Mouse (Mus musculus): ENCODE data around the gene Sv2c. TPM values are rescaled to one million over a fixed set of nuclear protein-coding genes. Genes with fewer than 3 reads are reported as not detected.
A peak's percentile ranks its signal among the peaks of the same experiment; 100 is the strongest.
"Not testable (repeated sequence)": the region's sequence is repeated elsewhere in the genome, so short reads cannot be mapped to it uniquely, and the experiment has no call there.

Sv2c gene
- polyA plus RNA-seq, 1 experiment from 2014 or later, result 1.8 TPM

DNA sequence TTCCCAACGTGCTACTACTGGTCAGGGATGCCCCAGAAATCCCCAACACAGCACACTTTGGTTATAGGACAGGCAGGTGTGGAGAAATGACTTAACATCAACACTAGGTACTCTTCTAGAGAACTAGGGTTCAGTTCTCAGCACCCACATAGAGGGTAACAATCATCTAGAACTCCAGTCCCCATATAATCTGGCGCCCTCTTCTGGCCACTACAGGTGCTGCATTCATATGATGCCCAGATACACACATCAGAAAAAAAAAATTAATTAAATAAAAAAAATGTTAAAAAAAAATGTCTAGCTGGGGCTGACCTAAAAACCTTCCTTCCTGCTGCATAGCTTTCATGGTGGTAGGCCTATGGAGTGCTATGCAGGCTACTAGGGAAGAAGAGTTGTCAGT lies 135.1 kb downstream of the Sv2c start:
- no peak overlapping the region for H3K27ac ChIP-seq (ENCODE audit: low read depth, low read length)
- 53% methylated on average over 2 of the region's 2 CpGs for WGBS
- no peaks in the 10 kb centered on the region for H3K27me3 ChIP-seq (replicated peaks; ENCODE audit: control insufficient read depth, insufficient read depth, low read length)
- H3K9me3 ChIP-seq (replicated peaks; ENCODE audit: control insufficient read depth, low read length), result no peaks in the 10 kb centered on the region
- H3K4me1 ChIP-seq (ENCODE audit: control insufficient read depth, insufficient read depth, low read length), result peaks cover 7% of the 10 kb centered on the region
- ATAC-seq, result no peak
- no peaks in the 10 kb centered on the region for H3K36me3 ChIP-seq (ENCODE audit: control insufficient read depth, insufficient read depth, low read length)
- no peak overlapping the region for H3K9ac ChIP-seq (ENCODE audit: low read length)
- H3K4me3 ChIP-seq (ENCODE audit: low read depth, low read length), result no peak overlapping the region
- H3K4me2 ChIP-seq (ENCODE audit: low read length), result no peak overlapping the region
- no peak for DNase-seq (ENCODE audit: low spot score)

DNA sequence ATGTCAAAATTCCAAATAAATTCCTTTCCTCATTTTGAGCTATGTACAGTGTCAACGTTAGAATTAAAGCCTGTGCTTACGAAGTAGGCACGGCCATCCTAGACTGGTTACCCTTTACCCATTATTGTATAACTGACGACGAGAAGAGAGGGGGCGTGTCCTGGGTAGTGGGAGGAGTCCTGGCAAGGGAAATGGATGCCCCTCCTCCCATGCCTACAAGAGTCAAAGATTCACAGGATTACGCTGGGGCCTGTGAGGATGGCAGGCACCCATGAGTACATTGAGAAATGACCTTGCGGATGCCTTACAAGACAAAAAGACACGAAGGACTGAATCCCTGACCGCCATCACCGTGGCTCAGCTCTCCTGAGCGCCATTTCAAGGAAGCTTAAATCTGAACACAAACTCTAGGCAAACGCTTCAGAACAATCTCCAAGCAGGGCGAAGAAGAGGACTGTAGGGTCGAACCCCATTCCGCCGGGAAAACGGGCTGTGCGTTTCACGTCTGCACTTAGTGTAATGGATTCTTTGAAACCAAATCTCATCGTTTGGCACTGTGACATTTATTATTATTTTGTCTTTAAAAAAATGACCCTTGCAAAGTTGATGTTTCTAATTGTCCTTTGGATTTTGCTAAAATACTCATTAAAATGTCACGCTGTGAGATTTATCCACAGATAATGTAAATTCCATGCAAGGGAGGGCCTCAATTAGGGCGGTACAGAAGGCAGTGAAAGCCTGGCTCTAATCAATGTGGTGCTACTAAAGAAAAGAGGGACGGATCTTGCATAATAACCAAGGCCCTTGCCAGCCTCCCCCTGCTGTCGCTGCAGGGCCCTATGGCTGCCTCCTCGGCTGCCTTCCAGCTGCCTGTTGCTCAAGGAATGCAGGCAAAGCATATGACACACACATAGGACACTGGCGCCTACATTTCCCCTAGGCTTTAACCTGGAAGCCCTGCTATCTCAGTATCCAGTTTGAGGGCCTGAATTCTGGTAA lies 137.4 kb downstream of the Sv2c start:
- 18% methylated on average over 27 of the region's 27 CpGs for WGBS
- Histone ChIP-seq H3K27me3 (replicated peaks; ENCODE audit: control insufficient read depth, insufficient read depth, low read length) (no peaks in the 10 kb centered on the region), H3K9ac (ENCODE audit: low read length) (no peak overlapping the region), H3K4me3 (ENCODE audit: low read depth, low read length) (no peak overlapping the region), H3K4me1 (ENCODE audit: control insufficient read depth, insufficient read depth, low read length) (peaks cover 7% of the 10 kb centered on the region), H3K9me3 (replicated peaks; ENCODE audit: control insufficient read depth, low read length) (no peaks in the 10 kb centered on the region), H3K27ac (ENCODE audit: low read depth, low read length) (no peak overlapping the region), H3K36me3 (ENCODE audit: control insufficient read depth, insufficient read depth, low read length) (no peaks in the 10 kb centered on the region), H3K4me2 (ENCODE audit: low read length) (peak overlapping the region; percentile 18; the same call in 1 of the 2 replicates)
- ATAC-seq (peak; percentile 96), DNase-seq (ENCODE audit: low spot score) (peak; percentile 95)

DNA sequence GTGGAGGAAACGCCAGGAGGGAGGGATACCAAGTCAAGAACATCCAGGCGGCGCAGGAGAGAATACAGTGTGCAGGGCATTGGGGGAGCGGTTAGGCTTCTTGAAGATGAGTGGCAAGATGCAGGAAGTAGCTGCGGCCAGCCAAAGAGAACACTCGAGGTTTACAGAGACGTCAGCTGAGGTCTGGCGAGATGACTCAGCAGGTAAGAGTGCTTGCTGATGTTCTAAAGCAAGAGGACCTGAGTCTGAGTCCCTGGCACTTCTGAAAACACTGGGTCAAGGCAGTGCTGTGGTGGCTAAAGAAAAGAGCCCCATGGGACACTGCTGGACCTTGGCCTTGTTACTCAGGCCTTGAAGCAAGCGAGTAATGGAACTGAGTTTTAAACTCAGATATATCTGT lies 144.2 kb downstream of the Sv2c start:
- 92% methylated on average over 9 of the region's 9 CpGs for WGBS
- H3K4me3 ChIP-seq (ENCODE audit: low read depth, low read length), result no peak overlapping the region
- H3K9me3 ChIP-seq (replicated peaks; ENCODE audit: control insufficient read depth, low read length), result no peaks in the 10 kb centered on the region
- no peaks in the 10 kb centered on the region for H3K4me1 ChIP-seq (ENCODE audit: control insufficient read depth, insufficient read depth, low read length)
- H3K9ac ChIP-seq (ENCODE audit: low read length), result no peak overlapping the region
- no peak overlapping the region for H3K4me2 ChIP-seq (ENCODE audit: low read length)
- no peak for DNase-seq (ENCODE audit: low spot score)
- H3K27me3 ChIP-seq (replicated peaks; ENCODE audit: control insufficient read depth, insufficient read depth, low read length), result no peaks in the 10 kb centered on the region
- no peak for ATAC-seq
- H3K36me3 ChIP-seq (ENCODE audit: control insufficient read depth, insufficient read depth, low read length), result no peaks in the 10 kb centered on the region
- no peak overlapping the region for H3K27ac ChIP-seq (ENCODE audit: low read depth, low read length)

- DNase-seq (ENCODE audit: low spot score), result no peak
- no peaks in the 10 kb centered on the region for H3K4me1 ChIP-seq (ENCODE audit: control insufficient read depth, insufficient read depth, low read length)
- no peak overlapping the region for H3K4me3 ChIP-seq (ENCODE audit: low read depth, low read length)
- no peaks in the 10 kb centered on the region for H3K9me3 ChIP-seq (replicated peaks; ENCODE audit: control insufficient read depth, low read length)
- no peak for ATAC-seq
- 89% methylated on average over 5 of the region's 5 CpGs for WGBS
- H3K4me2 ChIP-seq (ENCODE audit: low read length), result no peak overlapping the region
- no peaks in the 10 kb centered on the region for H3K36me3 ChIP-seq (ENCODE audit: control insufficient read depth, insufficient read depth, low read length)
- no peak overlapping the region for H3K9ac ChIP-seq (ENCODE audit: low read length)
- H3K27me3 ChIP-seq (replicated peaks; ENCODE audit: control insufficient read depth, insufficient read depth, low read length), result no peaks in the 10 kb centered on the region
- H3K27ac ChIP-seq (ENCODE audit: low read depth, low read length), result no peak overlapping the region
These were observed 145.2 kb downstream of the Sv2c start for GRCm38 (mm10) chr13:95987147-95987546.

GRCm38 (mm10) chr13:95986375-95986774 lies 146.0 kb downstream of the Sv2c start:
- no peaks in the 10 kb centered on the region for H3K9me3 ChIP-seq (replicated peaks; ENCODE audit: control insufficient read depth, low read length)
- H3K4me3 ChIP-seq (ENCODE audit: low read depth, low read length), result no peak overlapping the region
- DNase-seq (ENCODE audit: low spot score) (peak; percentile 51), ATAC-seq (0 out of 2 replicates have a peak, but pooled peaks have one; percentile 29)
- H3K36me3 ChIP-seq (ENCODE audit: control insufficient read depth, insufficient read depth, low read length), result no peaks in the 10 kb centered on the region
- H3K4me1 ChIP-seq (ENCODE audit: control insufficient read depth, insufficient read depth, low read length), result no peaks in the 10 kb centered on the region
- no peak overlapping the region for H3K4me2 ChIP-seq (ENCODE audit: low read length)
- H3K27me3 ChIP-seq (replicated peaks; ENCODE audit: control insufficient read depth, insufficient read depth, low read length), result no peaks in the 10 kb centered on the region
- no peak overlapping the region for H3K9ac ChIP-seq (ENCODE audit: low read length)
- WGBS, result 67% methylated on average over 13 of the region's 13 CpGs
- H3K27ac ChIP-seq (ENCODE audit: low read depth, low read length), result no peak overlapping the region

- no peak overlapping the region for H3K4me2 ChIP-seq (ENCODE audit: low read length)
- no peaks in the 10 kb centered on the region for H3K4me1 ChIP-seq (ENCODE audit: control insufficient read depth, insufficient read depth, low read length)
- no peaks in the 10 kb centered on the region for H3K36me3 ChIP-seq (ENCODE audit: control insufficient read depth, insufficient read depth, low read length)
- no peak overlapping the region for H3K4me3 ChIP-seq (ENCODE audit: low read depth, low read length)
- no peaks in the 10 kb centered on the region for H3K9me3 ChIP-seq (replicated peaks; ENCODE audit: control insufficient read depth, low read length)
- H3K27me3 ChIP-seq (replicated peaks; ENCODE audit: control insufficient read depth, insufficient read depth, low read length), result no peaks in the 10 kb centered on the region
- WGBS, result 76% methylated on average over 10 of the region's 10 CpGs
- no peak for ATAC-seq
- DNase-seq (ENCODE audit: low spot score), result no peak
- no peak overlapping the region for H3K27ac ChIP-seq (ENCODE audit: low read depth, low read length)
- no peak overlapping the region for H3K9ac ChIP-seq (ENCODE audit: low read length)
These were observed 157.2 kb downstream of the Sv2c start for GRCm38 (mm10) chr13:95975225-95975624.

DNA sequence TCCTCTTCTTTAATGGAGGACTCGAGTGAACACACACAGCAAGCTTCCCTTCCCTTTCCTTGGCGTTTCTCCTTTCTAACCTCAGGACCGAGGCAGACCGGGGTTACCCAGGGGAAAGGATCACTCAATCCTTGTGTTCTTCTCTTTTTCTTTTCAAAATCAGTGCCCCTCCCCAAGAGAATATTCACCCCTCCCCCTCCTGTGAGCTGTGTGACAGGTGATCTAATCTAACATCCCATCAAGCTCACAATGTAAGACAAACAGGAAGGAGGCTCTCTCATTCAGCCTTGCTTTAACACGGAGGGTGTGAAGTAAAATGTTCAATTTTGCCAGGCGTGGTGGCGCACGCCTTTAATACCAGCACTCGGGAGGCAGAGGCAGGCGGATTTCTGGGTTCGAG lies 158.3 kb downstream of the Sv2c start:
- 93% methylated on average over 11 of the region's 11 CpGs for WGBS
- Histone ChIP-seq H3K36me3 (ENCODE audit: control insufficient read depth, insufficient read depth, low read length) (no peaks in the 10 kb centered on the region), H3K27me3 (replicated peaks; ENCODE audit: control insufficient read depth, insufficient read depth, low read length) (no peaks in the 10 kb centered on the region), H3K9ac (ENCODE audit: low read length) (no peak overlapping the region), H3K27ac (ENCODE audit: low read depth, low read length) (no peak overlapping the region), H3K4me2 (ENCODE audit: low read length) (no peak overlapping the region), H3K4me1 (ENCODE audit: control insufficient read depth, insufficient read depth, low read length) (no peaks in the 10 kb centered on the region), H3K9me3 (replicated peaks; ENCODE audit: control insufficient read depth, low read length) (no peaks in the 10 kb centered on the region), H3K4me3 (ENCODE audit: low read depth, low read length) (no peak overlapping the region)
- no peak for ATAC-seq
- no peak for DNase-seq (ENCODE audit: low spot score)

DNA sequence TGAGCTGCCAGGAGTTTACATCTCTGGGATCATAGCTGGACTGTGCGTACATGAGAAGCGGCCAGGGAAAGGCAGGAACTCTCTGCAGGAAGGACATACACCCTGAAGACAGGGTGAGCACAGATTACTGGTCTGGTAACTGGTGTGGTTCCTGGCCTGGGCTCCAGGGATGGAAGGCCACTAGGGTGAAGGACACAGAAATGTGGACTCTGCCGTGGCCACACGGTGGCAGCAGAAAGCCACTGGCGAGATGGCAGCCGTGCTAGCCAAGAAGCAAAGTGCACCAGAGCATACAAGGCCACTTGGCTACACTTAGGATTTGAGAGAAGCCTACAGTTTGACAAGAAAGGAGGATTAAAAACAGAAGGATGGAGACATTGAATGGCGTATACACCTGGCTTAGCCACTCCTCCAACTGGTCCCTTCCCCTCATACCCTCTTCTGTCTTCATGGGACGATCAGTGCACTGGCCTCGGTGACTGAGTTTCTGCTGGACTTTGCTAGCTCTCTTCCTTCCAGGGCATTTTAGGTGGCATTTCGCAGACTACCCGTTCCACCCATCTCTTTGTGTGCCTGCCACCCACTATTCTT lies 158.9 kb downstream of the Sv2c start:
- peak; percentile 78 for DNase-seq (ENCODE audit: low spot score)
- no peaks in the 10 kb centered on the region for H3K4me1 ChIP-seq (ENCODE audit: control insufficient read depth, insufficient read depth, low read length)
- H3K27me3 ChIP-seq (replicated peaks; ENCODE audit: control insufficient read depth, insufficient read depth, low read length), result no peaks in the 10 kb centered on the region
- H3K27ac ChIP-seq (ENCODE audit: low read depth, low read length), result no peak overlapping the region
- no peaks in the 10 kb centered on the region for H3K9me3 ChIP-seq (replicated peaks; ENCODE audit: control insufficient read depth, low read length)
- ATAC-seq, result peak; percentile 72; the same call in 1 of the 2 replicates
- no peaks in the 10 kb centered on the region for H3K36me3 ChIP-seq (ENCODE audit: control insufficient read depth, insufficient read depth, low read length)
- whole genome bisulfite sequencing, result 51% methylated on average over 11 of the region's 11 CpGs
- no peak overlapping the region for H3K4me2 ChIP-seq (ENCODE audit: low read length)
- no peak overlapping the region for H3K4me3 ChIP-seq (ENCODE audit: low read depth, low read length)
- H3K9ac ChIP-seq (ENCODE audit: low read length), result no peak overlapping the region

DNA sequence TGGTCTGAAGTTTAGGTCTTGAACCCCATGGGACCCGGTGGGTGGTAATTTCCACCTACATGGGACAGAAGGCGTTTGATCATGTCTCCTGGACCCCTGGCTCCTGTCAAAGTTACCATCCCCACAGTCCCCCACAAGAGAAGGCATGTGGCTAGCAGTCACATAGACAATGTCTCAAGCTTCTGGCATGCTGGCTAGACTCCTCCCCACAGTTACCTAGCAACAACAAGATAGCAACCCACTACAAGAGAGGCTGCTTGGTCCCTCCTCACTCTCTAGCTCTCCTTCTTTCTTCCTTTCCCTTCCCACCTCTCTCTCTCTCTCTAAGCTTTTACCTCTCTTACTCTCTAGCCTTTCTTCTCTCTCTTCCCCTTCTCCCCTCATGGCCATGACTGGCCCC lies 164.3 kb downstream of the Sv2c start:
- not testable (repeated sequence) for H3K4me2 ChIP-seq (ENCODE audit: low read length); H3K9ac ChIP-seq (ENCODE audit: low read length); H3K9me3 ChIP-seq (replicated peaks; ENCODE audit: control insufficient read depth, low read length); H3K36me3 ChIP-seq (ENCODE audit: control insufficient read depth, insufficient read depth, low read length); H3K4me3 ChIP-seq (ENCODE audit: low read depth, low read length); H3K4me1 ChIP-seq (ENCODE audit: control insufficient read depth, insufficient read depth, low read length); H3K27ac ChIP-seq (ENCODE audit: low read depth, low read length); H3K27me3 ChIP-seq (replicated peaks; ENCODE audit: control insufficient read depth, insufficient read depth, low read length)
- ATAC-seq, result peak; percentile 22; the same call in 1 of the 2 replicates
- peak; percentile 36 for DNase-seq (ENCODE audit: low spot score)
- 78% methylated on average over 2 of the region's 2 CpGs for WGBS

All from forebrain, embryonic 14.5 days (tissue).